Mouse (Mus musculus) embryonic facial prominence, embryonic 10.5 days (tissue): ENCODE measurements at regions not wholly inside any gene's neighbourhood (a gene's known extent, or its start where the extent isn't known, plus 50 kb on each side); places are given as distances from the start of the nearest gene placed in this dataset.

ENCODE experiments used
- DNase-seq: peaks from one replicate; pipeline ENCODE4 v3.0.0-alpha.2; 2017; ENCODE audit warnings: low spot score
- H3K27ac ChIP-seq: fragments of 300-500 bp; sonication (generic); replicated peaks from 2 replicates; pipeline ENCODE4 v1.5.1; 2016; ENCODE audit warnings: mild to moderate bottlenecking
- H3K27me3 ChIP-seq: fragments of 300-500 bp; sonication (generic); replicated peaks from 2 replicates; pipeline ENCODE4 v1.6.1; 2016; ENCODE audit warnings: low read depth, mild to moderate bottlenecking; ENCODE audit not compliant: poor library complexity, severe bottlenecking
- H3K36me3 ChIP-seq: fragments of 300-500 bp; sonication (generic); replicated peaks from 2 replicates; pipeline ENCODE4 v1.6.1; 2016; ENCODE audit warnings: mild to moderate bottlenecking, moderate library complexity
- H3K4me1 ChIP-seq: fragments of 300-500 bp; sonication (generic); 2 replicates; pipeline ENCODE4 v1.6.1; 2016
- H3K4me3 ChIP-seq: fragments of 300-500 bp; sonication (generic); 2 replicates; pipeline ENCODE4 v1.5.1; 2016; ENCODE audit warnings: mild to moderate bottlenecking, moderate library complexity
- H3K9me3 ChIP-seq: fragments of 300-500 bp; sonication (generic); 2 replicates; pipeline ENCODE4 v1.6.1; 2016; ENCODE audit warnings: mild to moderate bottlenecking
- WGBS: fragments of 180-500 bp; shearing (Covaris S2); methylation state at CpG from one replicate; pipeline ENCODE4 v1.1.7; 2016; 5-methylcytosine and 5-hydroxymethylcytosine counted together

DNA sequence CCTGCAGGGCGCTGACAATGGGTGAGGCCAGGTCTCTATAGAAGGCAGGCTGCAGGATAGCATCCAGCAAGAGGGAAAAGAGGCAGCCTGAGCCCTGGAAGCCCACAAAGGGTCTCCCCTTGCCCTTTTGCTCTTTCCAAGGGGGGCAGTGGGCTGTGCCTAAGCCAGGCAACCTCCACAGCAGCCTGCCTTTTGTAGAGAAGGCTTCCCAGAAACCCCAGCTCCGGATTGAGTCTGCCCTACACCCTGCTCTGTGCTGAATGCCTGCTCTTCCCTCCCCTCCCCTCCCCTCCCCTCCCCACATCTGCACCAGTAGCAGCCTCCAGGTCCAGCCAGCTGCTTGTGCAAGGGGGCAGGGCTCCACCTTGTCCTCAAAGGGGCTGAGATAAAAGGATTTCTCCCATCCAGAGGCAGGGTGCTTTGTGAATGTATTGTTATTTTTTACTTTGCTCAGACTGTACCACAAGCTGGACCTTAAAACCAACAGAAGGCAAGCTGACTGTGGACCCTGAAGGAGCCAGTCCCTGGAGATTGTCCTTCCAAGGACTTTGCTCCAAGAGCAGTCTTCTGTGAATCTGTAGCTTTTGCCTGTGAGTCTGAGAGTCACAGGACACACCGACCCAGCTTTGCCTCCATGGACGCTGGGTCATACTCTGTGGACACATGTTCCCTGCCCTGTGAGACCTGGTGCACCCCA, 186.8 kb downstream of the Irx2 start:
- peak overlapping the region; percentile 44; the same call in 1 of the 2 replicates for H3K27ac ChIP-seq
- H3K4me1 ChIP-seq, result peaks cover 33% of the 10 kb centered on the region
- no peak overlapping the region for H3K4me3 ChIP-seq
- peaks cover 100% of the 10 kb centered on the region for H3K27me3 ChIP-seq
- WGBS, result 3% methylated on average over 4 of the region's 4 CpGs
- H3K9me3 ChIP-seq, result no peaks in the 10 kb centered on the region
- peak; percentile 48 for DNase-seq
- no peaks in the 10 kb centered on the region for H3K36me3 ChIP-seq

DNA sequence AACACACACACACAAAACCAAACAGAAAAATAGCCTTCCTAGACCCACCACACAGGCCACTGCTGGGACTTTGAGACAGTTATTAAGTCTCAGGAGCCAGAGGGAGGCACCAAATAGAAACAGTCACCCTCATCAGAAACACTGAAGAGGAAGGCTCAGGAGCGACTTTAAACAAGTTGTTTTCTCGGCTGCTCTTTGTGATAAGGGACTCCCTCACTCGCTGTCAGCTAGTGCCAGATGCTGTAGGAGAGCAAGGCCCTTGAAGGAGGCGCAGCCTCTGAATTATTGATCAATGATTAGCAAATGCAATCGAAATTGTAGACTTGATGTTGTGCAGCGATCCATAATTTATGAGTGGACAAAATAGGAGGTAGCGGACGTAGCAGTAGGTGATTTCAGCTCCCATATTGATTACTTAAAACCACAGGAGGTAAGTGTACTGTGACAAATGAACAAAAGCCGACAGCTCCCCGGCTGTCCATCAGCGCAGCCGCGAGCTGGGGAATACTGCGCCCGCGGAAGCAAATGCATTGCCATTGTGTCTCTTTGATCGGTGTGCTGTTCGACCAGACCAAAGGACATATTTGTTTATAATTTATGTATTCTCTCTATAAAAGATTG, 187.4 kb downstream of the Irx2 start:
- peak; percentile 16 for DNase-seq
- H3K36me3 ChIP-seq, result no peaks in the 10 kb centered on the region
- H3K9me3 ChIP-seq, result no peaks in the 10 kb centered on the region
- WGBS, result 4% methylated on average over 18 of the region's 18 CpGs
- H3K27me3 ChIP-seq, result peaks cover 96% of the 10 kb centered on the region
- H3K4me3 ChIP-seq, result peak overlapping the region; percentile 37
- H3K4me1 ChIP-seq, result peaks cover 33% of the 10 kb centered on the region
- 0 out of 2 replicates have a peak overlapping the region, but pooled peaks have one; percentile 30 for H3K27ac ChIP-seq

DNA sequence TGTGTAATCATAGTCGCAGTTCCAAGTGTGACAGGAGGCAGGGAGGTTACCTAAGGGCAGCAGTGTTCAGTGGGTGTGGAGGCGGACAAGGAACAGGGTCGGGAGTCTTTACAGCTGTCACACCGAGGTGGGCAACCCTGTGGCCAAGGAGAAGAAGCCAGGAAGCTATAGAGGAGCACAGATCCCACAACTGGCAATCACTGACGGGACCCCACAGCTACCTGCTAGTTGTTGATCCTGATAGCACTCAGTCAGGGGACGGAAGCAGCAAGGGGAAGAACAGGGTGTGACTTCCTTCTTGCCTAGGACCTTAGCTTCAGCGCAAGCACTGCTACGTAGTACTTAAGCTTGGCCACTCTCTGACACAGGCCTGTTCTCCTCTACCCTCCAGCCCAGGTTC, 188.2 kb downstream of the Irx2 start:
- peak; percentile 10 for DNase-seq
- no peaks in the 10 kb centered on the region for H3K36me3 ChIP-seq
- H3K9me3 ChIP-seq, result no peaks in the 10 kb centered on the region
- 8% methylated on average over 8 of the region's 8 CpGs for WGBS
- H3K4me1 ChIP-seq, result peaks cover 33% of the 10 kb centered on the region
- H3K4me3 ChIP-seq, result peak overlapping the region; percentile 37; the same call in 1 of the 2 replicates
- peaks cover 94% of the 10 kb centered on the region for H3K27me3 ChIP-seq
- no peak overlapping the region for H3K27ac ChIP-seq

DNA sequence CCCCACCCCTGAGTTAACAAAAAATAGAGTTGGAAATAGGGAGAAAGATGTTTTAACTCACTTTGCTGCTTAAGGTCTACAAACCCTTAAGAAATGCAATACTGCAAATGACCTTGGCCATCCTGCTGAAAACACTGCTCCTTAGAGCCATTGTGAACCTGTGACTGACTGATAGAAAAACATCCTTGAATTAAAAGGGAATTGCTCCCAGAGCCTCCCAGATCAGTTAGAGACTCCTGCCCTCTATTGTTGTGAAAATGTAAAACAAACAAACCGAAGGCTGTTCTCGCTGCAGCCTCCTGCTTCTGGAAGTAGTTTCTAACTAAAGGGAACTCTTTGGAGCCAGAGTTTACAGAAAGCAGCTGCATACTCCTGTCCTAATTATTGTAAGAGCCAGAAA, 188.9 kb downstream of the Irx2 start:
- WGBS, result 6% methylated on average over 2 of the region's 2 CpGs
- DNase-seq, result no peak
- peaks cover 94% of the 10 kb centered on the region for H3K27me3 ChIP-seq
- H3K36me3 ChIP-seq, result no peaks in the 10 kb centered on the region
- H3K4me3 ChIP-seq, result no peak overlapping the region
- H3K9me3 ChIP-seq, result no peaks in the 10 kb centered on the region
- peaks cover 33% of the 10 kb centered on the region for H3K4me1 ChIP-seq
- no peak overlapping the region for H3K27ac ChIP-seq

GRCm38 (mm10) chr13:72817930-72818329, 189.3 kb downstream of the Irx2 start:
- Histone ChIP-seq H3K9me3 (no peaks in the 10 kb centered on the region), H3K4me1 (peaks cover 33% of the 10 kb centered on the region), H3K36me3 (no peaks in the 10 kb centered on the region), H3K27ac (no peak overlapping the region), H3K4me3 (no peak overlapping the region), H3K27me3 (peaks cover 92% of the 10 kb centered on the region)
- WGBS, result 8% methylated on average over 6 of the region's 6 CpGs
- peak; percentile 23 for DNase-seq

DNA sequence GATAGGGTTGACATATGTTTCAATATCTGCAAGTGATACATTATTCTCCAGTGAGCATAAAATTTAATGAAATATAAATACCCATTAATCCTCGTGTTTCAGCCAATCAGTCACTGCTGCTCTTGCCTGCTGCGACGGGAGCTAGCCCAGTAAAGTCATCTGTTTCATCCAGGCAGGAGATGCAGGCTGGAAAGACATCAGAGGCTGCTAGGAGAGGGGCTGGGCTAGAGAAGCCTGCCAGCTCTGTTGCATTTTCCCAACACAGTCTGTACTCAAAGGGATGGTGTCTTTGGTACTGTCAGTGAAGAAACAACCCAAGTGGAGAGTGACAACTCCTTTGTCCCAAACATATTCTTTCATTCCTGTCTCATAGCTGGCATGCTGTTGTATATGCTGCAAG, 198.0 kb downstream of the Irx2 start:
- H3K4me1 ChIP-seq, result no peaks in the 10 kb centered on the region
- no peak for DNase-seq
- WGBS, result 58% methylated on average over 3 of the region's 3 CpGs
- peaks cover 31% of the 10 kb centered on the region for H3K27me3 ChIP-seq
- H3K9me3 ChIP-seq, result no peaks in the 10 kb centered on the region
- H3K4me3 ChIP-seq, result no peak overlapping the region
- no peak overlapping the region for H3K27ac ChIP-seq
- no peaks in the 10 kb centered on the region for H3K36me3 ChIP-seq

GRCm38 (mm10) chr13:72829331-72829730, 200.7 kb downstream of the Irx2 start:
- DNase-seq, result no peak
- no peaks in the 10 kb centered on the region for H3K4me1 ChIP-seq
- H3K4me3 ChIP-seq, result no peak overlapping the region
- peaks cover 16% of the 10 kb centered on the region; the same call in 1 of the 2 replicates for H3K27me3 ChIP-seq
- H3K36me3 ChIP-seq, result no peaks in the 10 kb centered on the region
- no peaks in the 10 kb centered on the region for H3K9me3 ChIP-seq
- no peak overlapping the region for H3K27ac ChIP-seq
- WGBS, result 75% methylated on average over 3 of the region's 3 CpGs

- H3K4me3 ChIP-seq, result no peak overlapping the region
- H3K9me3 ChIP-seq, result no peaks in the 10 kb centered on the region
- H3K4me1 ChIP-seq, result no peaks in the 10 kb centered on the region
- no peak overlapping the region for H3K27ac ChIP-seq
- no peak for DNase-seq
- no peaks in the 10 kb centered on the region for H3K36me3 ChIP-seq
- 87% methylated on average over 2 of the region's 2 CpGs for WGBS
- H3K27me3 ChIP-seq, result 0 out of 2 replicates have a peak, but pooled peaks cover 4% of the 10 kb centered on the region
Measured at GRCm38 (mm10) chr13:72833326-72833725, 204.7 kb downstream of the Irx2 start.

DNA sequence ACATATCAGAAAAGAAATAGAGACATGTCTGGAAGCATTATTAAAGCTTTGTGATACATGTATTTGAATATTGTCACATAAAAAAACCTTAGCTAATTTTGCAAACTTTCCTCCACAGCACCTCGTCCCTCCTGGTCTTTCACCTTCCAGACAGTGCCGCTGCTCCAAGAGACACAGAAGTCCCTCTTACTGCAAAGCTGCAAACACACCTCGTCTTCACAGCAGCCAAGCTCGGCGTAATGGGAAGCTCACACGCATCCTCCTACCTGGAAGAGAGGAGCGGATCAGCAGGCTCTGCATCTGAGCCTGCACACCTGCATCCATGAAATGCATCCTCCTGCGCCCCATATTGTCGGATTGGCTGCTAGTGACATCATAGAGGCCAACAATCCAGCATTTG, 208.4 kb downstream of the Irx2 start:
- Histone ChIP-seq H3K27ac (no peak overlapping the region), H3K9me3 (no peaks in the 10 kb centered on the region), H3K27me3 (no peaks in the 10 kb centered on the region), H3K4me1 (no peaks in the 10 kb centered on the region), H3K36me3 (no peaks in the 10 kb centered on the region), H3K4me3 (no peak overlapping the region)
- WGBS, result 69% methylated on average over 9 of the region's 9 CpGs
- no peak for DNase-seq

GRCm38 (mm10) chr13:72848097-72848496, 219.5 kb downstream of the Irx2 start:
- no peaks in the 10 kb centered on the region for H3K36me3 ChIP-seq
- H3K4me3 ChIP-seq, result no peak overlapping the region
- WGBS, result 77% methylated on average over 4 of the region's 4 CpGs
- no peaks in the 10 kb centered on the region for H3K9me3 ChIP-seq
- peaks cover 4% of the 10 kb centered on the region; the same call in 1 of the 2 replicates for H3K27me3 ChIP-seq
- H3K27ac ChIP-seq, result no peak overlapping the region
- H3K4me1 ChIP-seq, result no peaks in the 10 kb centered on the region
- peak; percentile 14 for DNase-seq

DNA sequence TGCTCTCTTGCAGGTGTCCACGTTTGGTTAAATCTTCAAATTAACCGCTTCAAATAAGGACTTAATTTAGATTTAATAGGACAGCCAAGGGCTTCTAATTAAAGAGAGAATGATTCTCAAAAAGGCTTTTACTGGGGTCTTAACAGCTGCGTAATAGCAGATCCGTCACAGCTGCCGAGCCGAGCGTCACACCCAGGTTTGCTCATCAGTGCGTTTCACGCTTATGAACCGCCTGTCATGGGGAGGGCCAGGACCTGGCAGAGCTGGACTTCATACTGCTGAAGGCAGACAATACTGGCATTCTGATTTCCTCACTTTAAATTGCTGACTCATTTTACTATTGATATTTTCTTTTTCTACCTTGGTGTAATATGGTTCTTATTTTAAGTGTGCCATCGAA, 221.2 kb downstream of the Irx2 start:
- H3K4me3 ChIP-seq, result no peak overlapping the region
- no peaks in the 10 kb centered on the region for H3K36me3 ChIP-seq
- H3K27me3 ChIP-seq, result peaks cover 4% of the 10 kb centered on the region; the same call in 1 of the 2 replicates
- H3K9me3 ChIP-seq, result no peaks in the 10 kb centered on the region
- no peak for DNase-seq
- WGBS, result 74% methylated on average over 11 of the region's 11 CpGs
- H3K4me1 ChIP-seq, result no peaks in the 10 kb centered on the region
- H3K27ac ChIP-seq, result no peak overlapping the region

- WGBS, result 65% methylated on average over 4 of the region's 4 CpGs
- Histone ChIP-seq H3K36me3 (no peaks in the 10 kb centered on the region), H3K27ac (no peak overlapping the region), H3K9me3 (no peaks in the 10 kb centered on the region), H3K4me1 (no peaks in the 10 kb centered on the region), H3K4me3 (no peak overlapping the region), H3K27me3 (peaks cover 4% of the 10 kb centered on the region; the same call in 1 of the 2 replicates)
- no peak for DNase-seq
Measured at GRCm38 (mm10) chr13:72852896-72853295, 224.3 kb downstream of the Irx2 start.

DNA sequence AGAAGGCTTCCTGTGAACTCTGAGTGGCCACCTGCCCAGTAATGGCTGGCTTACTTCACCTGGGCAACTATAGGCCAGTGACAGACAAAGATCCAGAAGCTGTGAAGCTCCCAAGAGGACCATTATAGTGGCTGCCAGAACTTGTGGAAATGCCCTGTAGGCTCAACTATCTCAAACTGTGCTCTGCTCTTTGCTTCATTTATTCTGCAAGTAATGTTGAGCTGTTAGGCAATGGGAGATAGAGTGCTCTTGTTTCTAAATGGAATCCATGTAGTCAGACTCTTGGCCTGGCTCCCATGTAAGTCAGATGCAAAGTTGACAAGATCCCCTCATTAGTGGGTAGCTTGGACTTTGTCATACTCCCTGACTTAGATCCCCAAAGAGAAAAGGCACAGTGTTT, 247.3 kb downstream of the Irx2 start:
- Histone ChIP-seq H3K4me3 (no peak overlapping the region), H3K27ac (no peak overlapping the region), H3K27me3 (no peaks in the 10 kb centered on the region), H3K9me3 (no peaks in the 10 kb centered on the region), H3K4me1 (no peaks in the 10 kb centered on the region), H3K36me3 (no peaks in the 10 kb centered on the region)
- no peak for DNase-seq
